Mouse (Mus musculus): ENCODE data around the gene Bace2.

The Bace2 gene

GRCm38 (mm10) chr16:97466182-97466957 is 109.8 kb downstream of the Bace2 start:
- in situ Hi-C loops (cut with MboI; ENCODE audit: unreplicated experiment in 2 of 2) = no loop called here

GRCm38 (mm10) chr16:97467472-97467871 is 110.9 kb downstream of the Bace2 start:
- in situ Hi-C loops (cut with MboI; ENCODE audit: unreplicated experiment in 2 of 2) = no loop called here

GRCm38 (mm10) chr16:97467993-97468791 is 111.7 kb downstream of the Bace2 start:
- in situ Hi-C loops (cut with MboI; ENCODE audit: unreplicated experiment in 2 of 2) = no loop called here

GRCm38 (mm10) chr16:97474671-97475070 is 118.1 kb downstream of the Bace2 start:
- in situ Hi-C loops (cut with MboI; ENCODE audit: unreplicated experiment in 2 of 2) = no loop called here

- in situ Hi-C loops (cut with MboI; ENCODE audit: unreplicated experiment in 2 of 2) = no loop called here
Measured at GRCm38 (mm10) chr16:97475581-97475980, 119.0 kb downstream of the Bace2 start.

GRCm38 (mm10) chr16:97476524-97476923 is 120.0 kb downstream of the Bace2 start:
- in situ Hi-C loops (cut with MboI; ENCODE audit: unreplicated experiment in 2 of 2) = no loop called here

- in situ Hi-C loops (cut with MboI; ENCODE audit: unreplicated experiment in 2 of 2) = no loop called here
Measured at GRCm38 (mm10) chr16:97478655-97479054, 122.1 kb downstream of the Bace2 start.

GRCm38 (mm10) chr16:97492369-97492768 is 135.8 kb downstream of the Bace2 start:
- in situ Hi-C loops (cut with MboI; ENCODE audit: unreplicated experiment in 2 of 2) = no loop called here
